Mouse (Mus musculus): ENCODE results near the gene Ghrhr.

DNA sequence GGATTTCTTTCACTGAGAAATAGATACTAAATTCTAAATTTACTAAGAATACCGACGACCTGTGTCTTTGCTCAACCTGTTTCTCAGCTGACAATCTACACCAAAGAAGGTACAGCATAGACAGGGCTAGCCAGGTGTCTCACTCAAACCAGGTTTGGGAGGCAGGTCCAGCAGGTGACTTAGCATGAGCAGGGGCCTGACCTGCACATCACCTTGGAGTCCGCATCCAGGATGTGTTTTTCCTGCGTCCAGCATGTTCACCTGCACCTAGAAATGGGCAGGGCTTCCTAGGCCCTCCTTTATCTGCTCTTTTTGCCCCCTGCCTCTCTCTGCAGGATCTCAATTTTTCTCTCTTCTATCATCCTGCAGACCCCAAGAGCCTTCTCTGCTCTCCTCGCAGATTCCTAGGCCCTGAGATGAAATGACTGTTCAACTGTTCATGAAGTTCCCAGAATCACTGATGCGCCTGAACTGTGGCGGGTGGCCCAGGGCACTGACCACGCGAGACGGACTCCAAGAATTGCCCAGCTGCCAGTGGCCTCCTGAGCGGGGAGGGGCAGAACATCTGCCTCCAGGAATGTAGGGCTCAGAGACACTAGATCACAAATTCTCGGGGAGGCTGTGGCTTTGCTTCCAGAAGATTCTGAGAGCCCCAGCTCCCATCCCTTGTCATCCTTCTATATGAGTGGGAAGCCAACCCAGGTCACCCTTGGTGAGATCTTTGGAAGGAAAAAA, 22.2 kb upstream of the Ghrhr start:
- TF ChIP-seq EP300 (IDR thresholded peaks at IDR 0.05; ENCODE audit: insufficient read depth, low read depth, low read length) (no peak), CTCF (IDR thresholded peaks at IDR 0.05) (no peak)
